20 mouse cellular contexts compared by ENCODE assay signal in the genomic region with DNA sequence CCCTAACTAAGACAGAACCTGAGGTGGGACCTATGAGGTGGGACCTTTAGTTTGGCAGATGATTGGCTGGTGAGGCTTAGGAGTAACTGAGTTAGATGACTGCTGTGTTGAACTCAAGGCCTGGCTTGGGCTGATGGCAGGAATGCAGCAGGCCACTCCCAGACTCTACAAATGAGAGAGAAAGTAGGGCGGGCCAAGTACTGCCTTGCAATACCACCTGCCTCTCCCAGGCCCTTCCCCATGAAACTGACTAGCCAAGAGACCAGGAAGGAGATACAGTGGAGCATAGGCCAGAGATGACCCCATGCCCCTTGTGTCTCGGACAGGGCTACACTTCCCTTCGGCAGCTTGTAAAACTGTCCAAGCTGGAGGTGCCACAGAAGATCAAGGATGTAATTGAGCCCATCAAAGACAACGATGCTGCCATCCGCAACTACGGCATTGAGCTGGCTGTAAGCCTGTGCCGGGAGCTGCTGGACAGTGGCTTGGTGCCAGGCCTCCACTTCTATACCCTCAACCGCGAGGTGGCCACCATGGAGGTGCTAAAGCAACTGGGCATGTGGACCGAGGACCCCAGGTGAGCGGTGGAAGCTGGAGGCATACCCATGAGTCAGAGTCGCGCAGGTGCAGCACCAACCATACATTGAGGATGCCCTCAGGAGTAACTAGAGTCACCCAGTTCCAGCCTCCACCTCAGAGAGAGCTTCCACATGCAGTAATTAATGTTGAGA. TPM values are rescaled to one million over a fixed set of nuclear protein-coding genes. Genes with fewer than 3 reads are reported as not detected.
DNase-seq lines count a peak whose midpoint lies in the region; ATAC-seq and TF ChIP-seq lines count a peak whose summit lies in the region.
"Had no signal": no experiment of that assay in that cellular context is flagged by ENCODE, and none has a peak within 500 bp of the region (broad histone marks: within the 10 kb centered on the region; RNA-seq: fewer than 3 reads in every experiment).

No protein-coding gene starts in this region.

- ATAC-seq in lung, postnatal 0 days: no peak
- peak; percentile 51 for ATAC-seq in intestine, embryonic 15.5 days
- ATAC-seq in stomach, postnatal 0 days (ENCODE audit: low FRiP score, low TSS enrichment): no peak
- ATAC-seq: forebrain, embryonic 16.5 days; hindbrain, embryonic 16.5 days had no signal

- WGBS in lung, postnatal 0 days: 90% methylated on average over 13 of the region's 13 CpGs
- WGBS in intestine, embryonic 15.5 days: 93% methylated on average over 13 of the region's 13 CpGs
- WGBS in stomach, postnatal 0 days: 93% methylated on average over 13 of the region's 13 CpGs

- no peak overlapping the region for H3K4me3 ChIP-seq in lung, postnatal 0 days (ENCODE audit: low read depth, low read length)
- H3K4me3 ChIP-seq in intestine, embryonic 15.5 days (replicated peaks): no peak overlapping the region
- no peak overlapping the region for H3K4me3 ChIP-seq in stomach, postnatal 0 days (ENCODE audit: low read depth, low read length)
- H3K4me3 ChIP-seq: embryonic facial prominence, embryonic 13.5 days; forebrain, embryonic 12.5 days; gastrocnemius, adult 2 months; hindbrain, embryonic 12.5 days had no signal

- DNase-seq in lung, postnatal 0 days (ENCODE audit: low spot score): peak; percentile 19
- DNase-seq in lung, postnatal 36 days: no peak
- peak; percentile 70 for DNase-seq in R1 (ENCODE audit: low read depth, low spot score)
- DNase-seq in stomach, postnatal 0 days (ENCODE audit: low spot score): peak; percentile 27
- no peak for DNase-seq in Muller cell, postnatal 12 days (ENCODE audit: inconsistent ontology term)
- DNase-seq: adrenal gland, postnatal 10 days; cerebellum, adult 11 months; cerebellum, adult 9-10 months; cerebellum, postnatal 36 days; gastrocnemius, adult 2 months; gastrocnemius, postnatal 25 days; heart, postnatal 10 days; heart, postnatal 4 days had no signal

- no peaks in the 10 kb centered on the region for H3K9me3 ChIP-seq in lung, postnatal 0 days (ENCODE audit: low read length)
- no peaks in the 10 kb centered on the region for H3K9me3 ChIP-seq in intestine, embryonic 15.5 days
- H3K9me3 ChIP-seq in stomach, postnatal 0 days (ENCODE audit: control insufficient read depth, low read length): no peaks in the 10 kb centered on the region
- H3K9me3 ChIP-seq: embryonic facial prominence, embryonic 13.5 days; forebrain, embryonic 12.5 days; hindbrain, embryonic 12.5 days had no signal

- no peak overlapping the region for H3K4me2 ChIP-seq in lung, postnatal 0 days (replicated peaks; ENCODE audit: low read depth, low read length)
- no peak overlapping the region for H3K4me2 ChIP-seq in intestine, embryonic 15.5 days (replicated peaks)
- no peak overlapping the region for H3K4me2 ChIP-seq in stomach, postnatal 0 days (replicated peaks; ENCODE audit: low read depth)
- H3K4me2 ChIP-seq: embryonic facial prominence, embryonic 13.5 days; forebrain, embryonic 12.5 days; hindbrain, embryonic 12.5 days had no signal

- peaks cover 38% of the 10 kb centered on the region; the same call in 1 of the 2 replicates for H3K36me3 ChIP-seq in lung, postnatal 0 days (ENCODE audit: insufficient read depth, low read length)
- peaks cover 50% of the 10 kb centered on the region for H3K36me3 ChIP-seq in intestine, embryonic 15.5 days
- H3K36me3 ChIP-seq in stomach, postnatal 0 days (ENCODE audit: control insufficient read depth, insufficient read depth, low read length): peaks cover 44% of the 10 kb centered on the region

- no peaks in the 10 kb centered on the region for H3K4me1 ChIP-seq in lung, postnatal 0 days (ENCODE audit: insufficient read depth, low read depth, low read length)
- H3K4me1 ChIP-seq in intestine, embryonic 15.5 days (replicated peaks): 0 out of 2 replicates have a peak, but pooled peaks cover 8% of the 10 kb centered on the region
- H3K4me1 ChIP-seq in stomach, postnatal 0 days (replicated peaks; ENCODE audit: control insufficient read depth, insufficient read depth): no peaks in the 10 kb centered on the region
- H3K4me1 ChIP-seq: embryonic facial prominence, embryonic 13.5 days had no signal

- no peak overlapping the region for H3K27ac ChIP-seq in lung, postnatal 0 days (ENCODE audit: low read length)
- H3K27ac ChIP-seq in intestine, embryonic 15.5 days: no peak overlapping the region
- H3K27ac ChIP-seq in stomach, postnatal 0 days (replicated peaks): no peak overlapping the region
- H3K27ac ChIP-seq: embryonic facial prominence, embryonic 13.5 days; forebrain, embryonic 12.5 days; gastrocnemius, adult 2 months; hindbrain, embryonic 12.5 days had no signal

- H3K9ac ChIP-seq in lung, postnatal 0 days (replicated peaks; ENCODE audit: low read depth): no peak overlapping the region
- no peak overlapping the region for H3K9ac ChIP-seq in intestine, embryonic 15.5 days
- no peak overlapping the region for H3K9ac ChIP-seq in stomach, postnatal 0 days (ENCODE audit: low read length)
- H3K9ac ChIP-seq: embryonic facial prominence, embryonic 13.5 days; forebrain, embryonic 12.5 days; hindbrain, embryonic 12.5 days had no signal

- TF ChIP-seq EP300 in lung, postnatal 0 days (IDR thresholded peaks at IDR 0.05): no peak
- no peak for TF ChIP-seq EP300 in stomach, postnatal 0 days (optimal IDR thresholded peaks at IDR 0.05)

- no peak for TF ChIP-seq CTCF in lung, postnatal 0 days (IDR thresholded peaks at IDR 0.05)
- TF ChIP-seq CTCF in stomach, postnatal 0 days (IDR thresholded peaks at IDR 0.05; ENCODE audit: low read depth): no peak

- H3K27me3 ChIP-seq in lung, postnatal 0 days (replicated peaks; ENCODE audit: insufficient read depth, low read length): no peaks in the 10 kb centered on the region
- H3K27me3 ChIP-seq in intestine, embryonic 15.5 days (replicated peaks): no peaks in the 10 kb centered on the region
- no peaks in the 10 kb centered on the region for H3K27me3 ChIP-seq in stomach, postnatal 0 days (ENCODE audit: control insufficient read depth, insufficient read depth, low read length)
- H3K27me3 ChIP-seq: CH12.LX; embryonic facial prominence, embryonic 13.5 days; forebrain, embryonic 12.5 days; hindbrain, embryonic 12.5 days had no signal

RNA-seq across cellular contexts. Expression of a gene that starts 12.3 kb away (rescaled TPM):
- polyA plus RNA-seq in lung, postnatal 0 days (2015; fragmentation: Nextera tagmentation; extraction: Ambion mirVana): 14.0 and 14.2 TPM in 2 replicates
- 18.4 TPM in 2 replicates for polyA plus RNA-seq in intestine, embryonic 15.5 days (2015; fragmentation: Nextera tagmentation; extraction: Ambion mirVana)
- 8.2 and 8.7 TPM in 2 replicates for polyA plus RNA-seq in stomach, postnatal 0 days (2015; fragmentation: Nextera tagmentation; extraction: Ambion mirVana)

RNA-seq across cellular contexts. Expression of a gene that starts 12.6 kb away (rescaled TPM):
- 3.5 and 4.1 TPM in 2 replicates for polyA plus RNA-seq in lung, postnatal 0 days (2015; fragmentation: Nextera tagmentation; extraction: Ambion mirVana)
- polyA plus RNA-seq in intestine, embryonic 15.5 days (2015; fragmentation: Nextera tagmentation; extraction: Ambion mirVana): 4.7 and 4.9 TPM in 2 replicates
- 1.8 and 2.1 TPM in 2 replicates for polyA plus RNA-seq in stomach, postnatal 0 days (2015; fragmentation: Nextera tagmentation; extraction: Ambion mirVana)

RNA-seq across cellular contexts. Expression of a gene that starts 36.6 kb away (rescaled TPM):
- polyA plus RNA-seq in lung, postnatal 0 days (2015; fragmentation: Nextera tagmentation; extraction: Ambion mirVana): 20.7 and 22.0 TPM in 2 replicates
- 15.1 and 16.7 TPM in 2 replicates for polyA plus RNA-seq in intestine, embryonic 15.5 days (2015; fragmentation: Nextera tagmentation; extraction: Ambion mirVana)
- polyA plus RNA-seq in stomach, postnatal 0 days (2015; fragmentation: Nextera tagmentation; extraction: Ambion mirVana): 23.2 and 26.9 TPM in 2 replicates

RNA-seq across cellular contexts. Expression of a gene that starts 50.7 kb away (rescaled TPM):
- 1.6 and 2.8 TPM in 2 replicates for polyA plus RNA-seq in lung, postnatal 0 days (2015; fragmentation: Nextera tagmentation; extraction: Ambion mirVana)
- 0.21 TPM in 1 of 2 replicates, not detected in the other for polyA plus RNA-seq in intestine, embryonic 15.5 days (2015; fragmentation: Nextera tagmentation; extraction: Ambion mirVana)
- polyA plus RNA-seq in stomach, postnatal 0 days (2015; fragmentation: Nextera tagmentation; extraction: Ambion mirVana): 0.30 and 0.74 TPM in 2 replicates
- polyA plus RNA-seq: forebrain, embryonic 16.5 days had no signal

Comparison
In these comparisons a context has a peak if more than half of its experiments do, and no peak if none do; other contexts are left out.
1. DNase-seq: peak in lung, postnatal 0 days (single experiment), R1 (single experiment) and stomach, postnatal 0 days (single experiment); none in lung, postnatal 36 days (single experiment) and Muller cell, postnatal 12 days (single experiment).